13 mouse cellular contexts compared by ENCODE assay signal in the genomic region with DNA sequence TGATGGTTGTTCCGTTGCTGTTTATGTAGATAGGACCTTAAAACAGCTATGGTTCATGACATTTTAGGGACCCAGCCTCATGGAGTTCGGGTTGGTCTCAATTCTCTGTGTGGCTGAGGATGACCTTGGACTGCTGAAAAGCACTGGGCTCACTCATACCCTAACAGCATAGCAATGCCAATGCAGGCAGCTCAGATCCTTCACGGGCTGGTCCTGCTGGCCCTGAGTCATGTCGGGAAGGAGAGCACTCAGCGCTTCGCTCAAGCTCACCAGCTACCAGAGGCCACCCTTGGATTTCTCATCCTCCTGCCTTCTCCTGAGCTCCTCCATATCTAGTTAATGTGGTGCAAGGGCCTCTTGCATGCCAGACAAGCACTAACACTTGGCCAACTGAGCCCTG. TPM values are rescaled to one million over a fixed set of nuclear protein-coding genes. Genes with fewer than 3 reads are reported as not detected.
"Had no signal": no experiment of that assay in that cellular context is flagged by ENCODE, and none has a peak within 500 bp of the region (broad histone marks: within the 10 kb centered on the region; RNA-seq: fewer than 3 reads in every experiment).

No protein-coding gene starts in this region.

- DNase-seq: liver, postnatal 0 days; lung, adult 2 months; lung, postnatal 14 days; lung, postnatal 36 days; retina, postnatal 1 day; right cerebral cortex, adult 18-20 months; right cerebral cortex, postnatal 14 days; spleen, adult 18-20 months; thymus, adult 18-20 months; thymus, postnatal 14 days; thymus, postnatal 36 days had no signal

RNA-seq across cellular contexts. Expression of gene Slc16a14, which starts 35.8 kb away (rescaled TPM):
- total RNA-seq: megakaryocyte progenitor cell, adult 5-6 weeks had no signal

RNA-seq across cellular contexts. Expression of gene Fbxo36, which starts 59.5 kb away (rescaled TPM):
- total RNA-seq: monocyte, adult 5-6 weeks had no signal
